ENCODE assay signal across 9 mouse cellular contexts in genomic region chr2:4579357-4580068, GRCm38 (mm10).
DNase-seq lines count a peak whose midpoint lies in the region; ATAC-seq lines count a peak whose summit lies in the region.
"Had no signal": no experiment of that assay in that cellular context is flagged by ENCODE, and none has a peak within 500 bp of the region (broad histone marks: within the 10 kb centered on the region; RNA-seq: fewer than 3 reads in every experiment).

No protein-coding gene starts in this region.

- peak overlapping the region; percentile 4; the same call in 1 of the 2 replicates for H3K27ac ChIP-seq in forebrain, embryonic 15.5 days (replicated peaks)
- no peak overlapping the region for H3K27ac ChIP-seq in forebrain, embryonic 10.5 days
- H3K27ac ChIP-seq in hindbrain, embryonic 15.5 days (replicated peaks): peak overlapping the region; percentile 60
- no peak overlapping the region for H3K27ac ChIP-seq in hindbrain, embryonic 10.5 days
- H3K27ac ChIP-seq in neural tube, embryonic 15.5 days (replicated peaks): peak overlapping the region; percentile 42; the same call in 1 of the 2 replicates

- H3K9ac ChIP-seq in forebrain, embryonic 15.5 days (replicated peaks): no peak overlapping the region
- no peak overlapping the region for H3K9ac ChIP-seq in hindbrain, embryonic 15.5 days
- no peak overlapping the region for H3K9ac ChIP-seq in neural tube, embryonic 15.5 days (replicated peaks)

- H3K4me2 ChIP-seq in forebrain, embryonic 15.5 days (replicated peaks): no peak overlapping the region
- H3K4me2 ChIP-seq in hindbrain, embryonic 15.5 days: no peak overlapping the region
- H3K4me2 ChIP-seq in neural tube, embryonic 15.5 days: no peak overlapping the region

- no peaks in the 10 kb centered on the region for H3K9me3 ChIP-seq in forebrain, embryonic 15.5 days
- H3K9me3 ChIP-seq in forebrain, embryonic 10.5 days: no peaks in the 10 kb centered on the region
- H3K9me3 ChIP-seq in hindbrain, embryonic 15.5 days: no peaks in the 10 kb centered on the region
- H3K9me3 ChIP-seq in hindbrain, embryonic 10.5 days: no peaks in the 10 kb centered on the region
- H3K9me3 ChIP-seq in neural tube, embryonic 15.5 days (replicated peaks): no peaks in the 10 kb centered on the region

- 0 out of 2 replicates have a peak, but pooled peaks cover 7% of the 10 kb centered on the region for H3K4me1 ChIP-seq in forebrain, embryonic 15.5 days
- peaks cover 13% of the 10 kb centered on the region for H3K4me1 ChIP-seq in forebrain, embryonic 10.5 days
- peaks cover 20% of the 10 kb centered on the region for H3K4me1 ChIP-seq in hindbrain, embryonic 15.5 days (replicated peaks)
- peaks cover 12% of the 10 kb centered on the region for H3K4me1 ChIP-seq in hindbrain, embryonic 10.5 days (replicated peaks)
- H3K4me1 ChIP-seq in neural tube, embryonic 15.5 days: peaks cover 25% of the 10 kb centered on the region

- H3K27me3 ChIP-seq in forebrain, embryonic 15.5 days: no peaks in the 10 kb centered on the region
- H3K27me3 ChIP-seq in forebrain, embryonic 10.5 days (ENCODE audit: poor library complexity, severe bottlenecking): no peaks in the 10 kb centered on the region
- H3K27me3 ChIP-seq in hindbrain, embryonic 15.5 days: no peaks in the 10 kb centered on the region
- no peaks in the 10 kb centered on the region for H3K27me3 ChIP-seq in hindbrain, embryonic 10.5 days (ENCODE audit: insufficient read depth, poor library complexity, severe bottlenecking)
- H3K27me3 ChIP-seq in neural tube, embryonic 15.5 days (replicated peaks): no peaks in the 10 kb centered on the region

- no peak for ATAC-seq in forebrain, embryonic 15.5 days (replicated peaks)
- no peak for ATAC-seq in hindbrain, embryonic 15.5 days (ENCODE audit: low FRiP score, low read depth)
- peak; percentile 51 for ATAC-seq in neural tube, embryonic 15.5 days (ENCODE audit: low FRiP score)

- 74% methylated on average over 8 of the region's 8 CpGs for WGBS in forebrain, embryonic 15.5 days
- WGBS in forebrain, embryonic 10.5 days: 90% methylated on average over 8 of the region's 8 CpGs
- WGBS in hindbrain, embryonic 15.5 days: 61% methylated on average over 8 of the region's 8 CpGs
- 83% methylated on average over 8 of the region's 8 CpGs for WGBS in hindbrain, embryonic 10.5 days
- whole genome bisulfite sequencing in neural tube, embryonic 15.5 days: 56% methylated on average over 8 of the region's 8 CpGs

- DNase-seq in forebrain, embryonic 10.5 days (ENCODE audit: extremely low spot score, low spot score): no peak
- no peak for DNase-seq in hindbrain, embryonic 10.5 days (ENCODE audit: low spot score)
- peak; percentile 50 for DNase-seq in lung, postnatal 10 days
- no peak for DNase-seq in lung, adult 18-20 months
- DNase-seq in thymus, postnatal 10 days (ENCODE audit: low spot score in 2 of 2): no peak
- DNase-seq: right cerebral cortex, adult 18-20 months had no signal

- peaks cover 34% of the 10 kb centered on the region for H3K36me3 ChIP-seq in forebrain, embryonic 15.5 days
- peaks cover 92% of the 10 kb centered on the region for H3K36me3 ChIP-seq in forebrain, embryonic 10.5 days (replicated peaks)
- H3K36me3 ChIP-seq in hindbrain, embryonic 15.5 days: peaks cover 16% of the 10 kb centered on the region; the same call in 1 of the 2 replicates
- peaks cover 95% of the 10 kb centered on the region for H3K36me3 ChIP-seq in hindbrain, embryonic 10.5 days
- peaks cover 19% of the 10 kb centered on the region for H3K36me3 ChIP-seq in neural tube, embryonic 15.5 days

- H3K4me3 ChIP-seq in forebrain, embryonic 15.5 days: no peak overlapping the region
- no peak overlapping the region for H3K4me3 ChIP-seq in forebrain, embryonic 10.5 days
- no peak overlapping the region for H3K4me3 ChIP-seq in hindbrain, embryonic 15.5 days
- no peak overlapping the region for H3K4me3 ChIP-seq in hindbrain, embryonic 10.5 days
- no peak overlapping the region for H3K4me3 ChIP-seq in neural tube, embryonic 15.5 days (replicated peaks)

Comparison
In these comparisons a context has a peak if more than half of its experiments do, and no peak if none do; other contexts are left out.
1. H3K27ac ChIP-seq: peak in forebrain, embryonic 15.5 days (single experiment), hindbrain, embryonic 15.5 days (single experiment) and neural tube, embryonic 15.5 days (single experiment); none in forebrain, embryonic 10.5 days (single experiment) and hindbrain, embryonic 10.5 days (single experiment).